Mouse (Mus musculus) adrenal gland, postnatal 14 days (tissue): ENCODE results near the gene Emid1. TPM values are rescaled to one million over a fixed set of nuclear protein-coding genes. Genes with fewer than 3 reads are reported as not detected.

Source experiments
- DNase-seq: peaks from one replicate; pipeline ENCODE4 v3.0.0; 2021; ENCODE audit warnings: mixed read lengths
- total RNA-seq: library from RNA; stranded (reverse); gene quantifications from 2 replicates; pipeline ENCODE4 v1.2.3, GENCODE M21; 2021

Gene Emid1
- total RNA-seq, 1 experiment from 2014 or later: 8.9 TPM

DNA sequence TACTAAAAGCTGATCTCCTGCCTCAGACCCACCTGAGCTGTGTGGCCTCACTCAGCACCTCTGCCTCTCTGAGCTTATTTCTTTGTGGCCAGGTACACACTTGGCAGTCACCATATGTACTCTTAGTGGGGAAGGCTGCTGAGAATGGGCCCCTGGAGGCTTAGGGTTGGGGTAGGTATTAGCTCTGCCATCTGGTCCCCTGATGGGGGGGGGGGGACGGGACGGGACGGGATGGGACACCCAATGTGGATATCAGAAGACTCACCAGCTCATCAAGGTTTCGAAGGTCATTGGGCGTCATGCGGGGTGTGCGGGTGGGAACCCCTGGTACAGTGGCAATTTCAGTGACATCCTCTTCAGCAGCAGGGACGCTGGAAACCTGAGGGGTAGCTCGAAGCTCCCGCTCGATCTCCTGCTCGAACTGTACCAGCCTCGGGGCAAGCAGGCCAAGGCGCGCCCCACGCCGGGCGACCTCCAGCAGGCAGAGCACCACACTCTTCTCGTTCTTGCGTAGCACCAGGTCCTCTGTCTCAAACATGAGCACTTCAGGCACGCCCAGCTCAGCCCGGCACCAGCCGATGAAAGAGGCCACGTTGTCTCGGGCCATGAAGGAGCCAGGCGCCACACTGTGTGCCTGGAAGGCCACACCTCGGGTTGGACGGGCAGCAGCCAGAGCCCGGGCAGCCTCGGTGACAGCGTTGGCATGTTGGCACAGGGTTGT is 88.3 kb downstream of the Emid1 start:
- peak; percentile 45 for DNase-seq

GRCm38 (mm10) chr11:5062860-5063505 is 89.1 kb downstream of the Emid1 start:
- no peak for DNase-seq

- DNase-seq: no peak
These were observed 89.7 kb downstream of the Emid1 start for GRCm38 (mm10) chr11:5062326-5062725.

GRCm38 (mm10) chr11:5061413-5062139 is 90.5 kb downstream of the Emid1 start:
- DNase-seq: peak; percentile 97

GRCm38 (mm10) chr11:5060756-5061412 is 91.2 kb downstream of the Emid1 start:
- no peak for DNase-seq

DNA sequence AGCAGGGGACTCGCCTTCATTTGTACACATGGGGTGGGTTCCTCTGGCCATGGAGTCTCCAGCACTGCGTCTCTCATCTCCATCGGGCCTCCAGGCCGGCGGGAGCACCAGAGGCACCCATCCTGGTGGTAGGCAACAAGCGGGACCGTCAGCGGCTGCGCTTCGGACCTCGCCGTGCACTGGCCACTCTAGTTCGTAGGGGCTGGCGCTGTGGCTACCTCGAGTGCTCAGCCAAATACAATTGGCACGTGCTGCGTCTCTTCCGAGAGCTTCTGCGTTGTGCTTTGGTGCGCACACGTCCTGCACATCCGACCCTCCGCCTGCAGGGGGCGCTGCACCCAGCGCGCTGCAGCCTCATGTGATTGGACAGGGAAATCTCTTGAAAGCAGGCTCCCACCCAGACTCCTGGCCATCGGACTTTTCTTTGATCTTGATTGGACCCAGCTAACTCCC is 92.3 kb downstream of the Emid1 start:
- DNase-seq: peak; percentile 73

DNA sequence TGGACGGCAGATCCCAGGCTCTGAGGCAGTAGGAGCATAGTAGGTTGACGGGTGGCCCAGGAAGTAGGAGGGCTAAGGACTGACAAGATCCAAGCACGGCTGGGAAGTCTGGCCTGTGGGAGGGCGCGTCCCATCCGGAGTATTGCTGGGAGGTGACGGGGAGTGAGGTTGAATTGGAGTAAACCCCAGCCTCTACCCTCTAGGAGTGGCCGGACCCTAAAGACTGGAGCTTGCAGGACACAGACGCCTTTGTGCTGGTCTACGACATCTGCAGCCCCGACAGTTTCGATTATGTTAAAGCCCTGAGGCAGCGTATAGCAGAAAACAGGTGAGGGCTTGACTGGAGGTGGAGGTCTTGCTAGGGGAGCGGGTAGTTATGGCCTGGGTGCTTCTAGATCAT is 92.8 kb downstream of the Emid1 start:
- DNase-seq: no peak

- no peak for DNase-seq
These were observed 93.3 kb downstream of the Emid1 start for GRCm38 (mm10) chr11:5058783-5059182.

DNA sequence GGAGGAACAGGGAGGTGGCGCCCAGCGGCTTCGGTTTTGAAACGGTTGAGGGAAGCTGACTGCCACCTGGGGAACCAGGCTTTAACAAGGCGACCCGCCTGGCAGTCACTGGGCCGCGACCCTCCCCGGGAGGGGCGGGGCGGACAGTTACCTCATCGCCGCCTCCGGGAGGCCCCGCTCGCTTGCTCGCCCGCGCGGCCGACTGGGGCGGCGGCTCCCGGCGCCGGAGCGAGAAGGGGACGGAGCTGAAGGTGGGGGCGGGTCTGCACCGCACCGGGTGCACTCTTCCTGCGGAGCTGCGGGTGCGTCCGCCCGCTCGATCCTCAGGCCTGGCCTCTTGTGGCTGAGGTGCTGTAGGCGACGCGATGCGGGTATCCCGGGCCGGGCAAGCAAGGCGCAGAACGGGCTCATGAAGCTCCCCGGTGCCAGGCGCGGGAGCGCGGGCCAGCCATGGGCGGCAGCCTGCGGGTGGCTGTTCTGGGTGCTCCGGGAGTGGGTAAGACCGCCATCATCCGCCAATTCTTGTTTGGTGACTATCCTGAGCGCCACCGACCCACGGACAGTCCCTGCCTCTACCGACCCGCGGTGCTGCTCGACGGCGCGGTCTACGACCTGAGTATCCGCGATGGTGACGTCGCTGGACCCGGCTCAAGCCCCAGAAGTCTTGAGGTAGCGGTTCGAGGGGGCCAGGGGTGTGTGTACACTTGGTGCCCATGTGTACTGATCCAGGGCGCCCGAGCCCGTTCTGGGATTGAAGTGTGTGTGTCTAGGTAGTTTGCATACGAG is 94.0 kb downstream of the Emid1 start, which contains the start of gene Rasl10a:
TSS of gene Rasl10a (plus strand) at position 273 of the 786 bp plus-strand sequence.
- peak; percentile 61 for DNase-seq

GRCm38 (mm10) chr11:5057541-5057855 is 94.6 kb downstream of the Emid1 start:
- DNase-seq: no peak

DNA sequence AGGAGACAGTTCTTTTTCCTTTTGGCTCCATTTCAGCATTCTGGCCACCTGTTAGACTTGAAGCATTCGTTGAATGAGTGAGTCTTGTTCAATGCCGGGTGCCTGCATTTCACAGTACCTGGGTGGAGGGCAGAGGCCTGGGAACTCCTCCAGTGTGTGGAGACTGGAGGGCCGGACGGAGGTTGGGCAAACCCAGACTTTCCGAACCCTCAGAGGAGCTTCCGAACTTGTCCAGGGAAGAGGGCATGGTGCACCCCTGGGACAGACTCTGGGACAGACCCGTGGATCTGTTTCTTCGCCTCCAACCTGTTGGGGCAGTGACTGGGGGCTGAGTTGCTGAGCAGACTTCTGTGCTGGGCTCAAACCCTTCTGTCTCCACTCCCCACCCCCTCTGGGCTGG is 95.0 kb downstream of the Emid1 start:
- DNase-seq: no peak

Other genes starting within 250 kb of the Emid1 start
- gene Nefh, start 204.2 kb downstream of the Emid1 start, total RNA-seq: 1.8 and 2.8 TPM in 2 replicates
- 59.5 and 77.4 TPM in 2 replicates for gene Ap1b1, start 165.4 kb downstream of the Emid1 start, total RNA-seq
- gene Rasl10a, start 94.1 kb downstream of the Emid1 start, total RNA-seq: 0.30 and 0.34 TPM in 2 replicates
- 34.5 and 35.0 TPM in 2 replicates for gene Gas2l1, start 86.9 kb downstream of the Emid1 start, total RNA-seq
- gene Rhbdd3, start 53.3 kb downstream of the Emid1 start, total RNA-seq: 18.3 and 19.0 TPM in 2 replicates
- gene Ewsr1, start 53.0 kb downstream of the Emid1 start, total RNA-seq: 297 and 324 TPM in 2 replicates
- 17.2 and 19.8 TPM in 2 replicates for gene Kremen1, start 109.3 kb upstream of the Emid1 start, total RNA-seq